ENCODE assay signal across 12 mouse cellular contexts in the genomic region with DNA sequence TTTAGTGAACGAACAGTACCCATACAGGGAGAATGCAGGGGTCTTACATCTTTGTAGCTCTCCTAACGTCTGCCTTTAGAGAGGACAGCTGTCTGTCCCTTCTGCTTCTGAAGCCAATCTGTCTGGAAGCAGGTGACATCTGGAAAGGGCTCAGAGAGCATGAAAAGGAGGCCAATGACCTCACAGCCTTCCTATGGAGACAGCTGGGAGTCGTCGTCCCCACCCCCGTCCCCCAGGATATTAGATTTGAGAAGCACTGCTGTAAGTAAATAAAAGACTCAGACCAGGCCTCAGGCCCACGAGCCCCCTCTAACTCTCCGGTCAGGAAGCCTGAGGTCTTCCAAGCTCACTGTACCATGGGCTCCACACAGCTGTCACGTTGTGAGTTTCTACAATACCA. TPM values are rescaled to one million over a fixed set of nuclear protein-coding genes. Genes with fewer than 3 reads are reported as not detected.
A peak's percentile ranks its signal among the peaks of the same experiment; 100 is the strongest.
DNase-seq lines count a peak whose midpoint lies in the region; ATAC-seq lines count a peak whose summit lies in the region.
"Had no signal": no experiment of that assay in that cellular context is flagged by ENCODE, and none has a peak within 500 bp of the region (broad histone marks: within the 10 kb centered on the region; RNA-seq: fewer than 3 reads in every experiment).

No protein-coding gene starts in this region.

- no peaks in the 10 kb centered on the region for H3K27me3 ChIP-seq in kidney, embryonic 16.5 days (ENCODE audit: insufficient read depth, low read length)
- no peaks in the 10 kb centered on the region for H3K27me3 ChIP-seq in limb, embryonic 13.5 days

- peak overlapping the region; percentile 64; the same call in 1 of the 2 replicates for H3K27ac ChIP-seq in kidney, embryonic 16.5 days (ENCODE audit: low read length)
- H3K27ac ChIP-seq in limb, embryonic 13.5 days, result no peak overlapping the region; the same call in 1 of the 2 replicates

- peaks cover 18% of the 10 kb centered on the region for H3K4me1 ChIP-seq in kidney, embryonic 16.5 days (ENCODE audit: insufficient read depth, low read length)
- peaks cover 15% of the 10 kb centered on the region for H3K4me1 ChIP-seq in limb, embryonic 13.5 days

- 28% methylated on average over 8 of the region's 8 CpGs for WGBS in kidney, embryonic 16.5 days
- 49% methylated on average over 8 of the region's 8 CpGs for WGBS in limb, embryonic 13.5 days

- H3K9ac ChIP-seq in kidney, embryonic 16.5 days (replicated peaks; ENCODE audit: low read length), result no peak overlapping the region
- 0 out of 2 replicates have a peak overlapping the region, but pooled peaks have one; percentile 25 for H3K9ac ChIP-seq in limb, embryonic 13.5 days

- no peaks in the 10 kb centered on the region for H3K36me3 ChIP-seq in kidney, embryonic 16.5 days (ENCODE audit: insufficient read depth, low read length)
- H3K36me3 ChIP-seq in limb, embryonic 13.5 days, result peaks cover 6% of the 10 kb centered on the region; the same call in 1 of the 2 replicates

- no peak for ATAC-seq in kidney, embryonic 16.5 days (ENCODE audit: low FRiP score, low TSS enrichment)
- no peak; the same call in 1 of the 2 replicates for ATAC-seq in limb, embryonic 13.5 days (ENCODE audit: low FRiP score, low read depth)

- H3K9me3 ChIP-seq in kidney, embryonic 16.5 days (ENCODE audit: low read length), result no peaks in the 10 kb centered on the region
- H3K9me3 ChIP-seq in limb, embryonic 13.5 days, result no peaks in the 10 kb centered on the region
- H3K9me3 ChIP-seq: G1E had no signal

- DNase-seq in kidney, adult 8-10 months, result no peak
- DNase-seq in spleen, postnatal 36 days (ENCODE audit: low spot score in 2 of 2), result peak; percentile 4 to 11
- DNase-seq in spleen, postnatal 10 days (ENCODE audit: low spot score in 2 of 2), result no peak
- DNase-seq in right cerebral cortex, postnatal 25 days, result no peak
- no peak for DNase-seq in heart, adult 18-20 months
- DNase-seq: adrenal gland, postnatal 14 days; heart, postnatal 14 days; thymus, postnatal 36 days had no signal

- H3K4me2 ChIP-seq in kidney, embryonic 16.5 days (replicated peaks; ENCODE audit: low read depth, low read length), result no peak overlapping the region
- H3K4me2 ChIP-seq in limb, embryonic 13.5 days (replicated peaks), result no peak overlapping the region

- H3K4me3 ChIP-seq in kidney, embryonic 16.5 days (ENCODE audit: low read length), result no peak overlapping the region
- no peak overlapping the region for H3K4me3 ChIP-seq in limb, embryonic 13.5 days

RNA-seq across cellular contexts. Expression of a gene that starts 22.9 kb away (rescaled TPM):
- 19.6 and 22.3 TPM in 2 replicates for polyA plus RNA-seq in kidney, embryonic 16.5 days (2015; fragmentation: Nextera tagmentation; extraction: Ambion mirVana)
- polyA plus RNA-seq in limb, embryonic 13.5 days (2015; fragmentation: Nextera tagmentation; extraction: Ambion mirVana), result 20.8 and 20.9 TPM in 2 replicates
- total RNA-seq in heart, adult 18-20 months (2021), result 10 to 100 TPM; 12.2 to 13.0 TPM

RNA-seq across cellular contexts. Expression of a gene that starts 40.0 kb away (rescaled TPM):
- polyA plus RNA-seq in kidney, embryonic 16.5 days (2015; fragmentation: Nextera tagmentation; extraction: Ambion mirVana), result 0.29 and 0.32 TPM in 2 replicates
- 1.3 TPM in 2 replicates for polyA plus RNA-seq in limb, embryonic 13.5 days (2015; fragmentation: Nextera tagmentation; extraction: Ambion mirVana)
- total RNA-seq in heart, adult 18-20 months (2021), result not detected
- total RNA-seq: adrenal gland, postnatal 14 days; left cerebral cortex, postnatal 10 days had no signal
- polyA plus RNA-seq: G1E had no signal

RNA-seq across cellular contexts. Expression of a gene that starts 48.6 kb away (rescaled TPM):
- 6.1 and 6.8 TPM in 2 replicates for polyA plus RNA-seq in kidney, embryonic 16.5 days (2015; fragmentation: Nextera tagmentation; extraction: Ambion mirVana)
- polyA plus RNA-seq in limb, embryonic 13.5 days (2015; fragmentation: Nextera tagmentation; extraction: Ambion mirVana), result 5.2 and 6.7 TPM in 2 replicates
- total RNA-seq in heart, adult 18-20 months (2021), result 1 to 10 TPM; 5.1 to 5.5 TPM

RNA-seq across cellular contexts. Expression of a gene that starts 48.7 kb away (rescaled TPM):
- 0.21 and 0.29 TPM in 2 replicates for polyA plus RNA-seq in kidney, embryonic 16.5 days (2015; fragmentation: Nextera tagmentation; extraction: Ambion mirVana)
- 0.37 and 0.61 TPM in 2 replicates for polyA plus RNA-seq in limb, embryonic 13.5 days (2015; fragmentation: Nextera tagmentation; extraction: Ambion mirVana)
- under 1 TPM in 1 of 2 experiments, not detected in 1; 0.13 TPM for total RNA-seq in heart, adult 18-20 months (2021)
- total RNA-seq: adrenal gland, postnatal 14 days had no signal

RNA-seq across cellular contexts. Expression of a gene that starts 51.7 kb away (rescaled TPM):
- polyA plus RNA-seq in kidney, embryonic 16.5 days (2015; fragmentation: Nextera tagmentation; extraction: Ambion mirVana), result 54.4 and 56.2 TPM in 2 replicates
- polyA plus RNA-seq in limb, embryonic 13.5 days (2015; fragmentation: Nextera tagmentation; extraction: Ambion mirVana), result 48.5 and 55.8 TPM in 2 replicates
- 10 to 100 TPM; 20.4 to 25.0 TPM for total RNA-seq in heart, adult 18-20 months (2021)

Comparison
In these comparisons a context has a peak if more than half of its experiments do, and no peak if none do; other contexts are left out.
1. DNase-seq: peak in spleen, postnatal 36 days (2 of 2); none in kidney, adult 8-10 months (0 of 2), spleen, postnatal 10 days (0 of 2), right cerebral cortex, postnatal 25 days (single experiment) and heart, adult 18-20 months (0 of 2).